Mouse (Mus musculus) T-cell, adult 66 days (primary cell): Measurements from ENCODE around the gene Zbtb48. TPM values are rescaled to one million over a fixed set of nuclear protein-coding genes. Genes with fewer than 3 reads are reported as not detected.

Experiments
- total RNA-seq, 2 experiments: library from RNA; stranded (reverse); gene quantifications; 3 replicates in 1 of 2; 4 replicates in 1 of 2; pipeline ENCODE4 v1.2.4; 2023

Gene Zbtb48
- total RNA-seq = 10 to 100 TPM; 16.7 to 21.6 TPM

DNA sequence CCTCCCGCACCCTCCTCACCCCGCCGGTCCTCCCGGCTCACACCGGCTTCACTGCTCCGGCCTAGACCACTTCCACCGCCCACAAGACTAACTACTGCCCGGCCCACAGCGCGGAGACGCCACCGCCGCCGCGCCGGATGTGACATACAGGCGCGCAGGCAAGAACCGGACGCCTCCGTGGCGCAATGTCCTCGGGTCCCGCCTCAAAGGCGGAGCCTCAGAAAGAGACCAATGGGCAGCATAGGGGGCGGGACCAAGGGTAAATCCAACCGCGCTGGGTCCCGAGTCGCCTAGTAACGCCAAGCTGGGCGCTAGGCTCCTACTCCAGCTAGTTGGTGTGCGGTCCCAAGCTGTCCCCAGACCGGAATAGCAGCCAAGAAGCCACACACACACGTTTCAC lies at the start of gene Zbtb48:
TSS of gene Zbtb48 (minus strand) at position 148 of the 400 bp plus-strand sequence.

DNA sequence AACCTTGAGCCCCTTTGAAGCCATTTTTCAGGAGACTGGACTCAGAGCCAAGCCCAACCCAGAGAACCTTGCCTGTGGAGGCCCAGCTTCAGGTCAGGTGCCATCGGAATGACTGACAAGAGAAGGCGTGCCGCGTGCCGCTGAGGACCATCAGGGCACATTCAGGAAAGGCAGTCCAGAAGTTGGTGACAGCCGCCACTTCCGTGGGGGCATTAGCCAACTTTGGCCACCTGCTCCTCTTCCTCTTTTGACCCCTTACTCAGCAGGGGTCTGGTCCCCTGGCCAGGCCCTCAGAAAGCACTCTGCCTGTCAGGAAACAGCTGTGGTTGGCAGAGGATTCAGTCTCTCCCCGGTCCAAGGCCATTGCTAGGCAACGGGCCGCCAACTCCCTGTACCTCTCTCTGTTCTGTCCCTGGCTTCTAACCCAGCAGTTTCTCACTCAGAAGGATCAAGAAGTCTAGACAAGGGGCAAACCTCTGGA lies 44.7 kb upstream of the Zbtb48 start, which contains the start of gene Plekhg5:
TSS of gene Plekhg5 (plus strand) at position 378 of the 481 bp plus-strand sequence.

DNA sequence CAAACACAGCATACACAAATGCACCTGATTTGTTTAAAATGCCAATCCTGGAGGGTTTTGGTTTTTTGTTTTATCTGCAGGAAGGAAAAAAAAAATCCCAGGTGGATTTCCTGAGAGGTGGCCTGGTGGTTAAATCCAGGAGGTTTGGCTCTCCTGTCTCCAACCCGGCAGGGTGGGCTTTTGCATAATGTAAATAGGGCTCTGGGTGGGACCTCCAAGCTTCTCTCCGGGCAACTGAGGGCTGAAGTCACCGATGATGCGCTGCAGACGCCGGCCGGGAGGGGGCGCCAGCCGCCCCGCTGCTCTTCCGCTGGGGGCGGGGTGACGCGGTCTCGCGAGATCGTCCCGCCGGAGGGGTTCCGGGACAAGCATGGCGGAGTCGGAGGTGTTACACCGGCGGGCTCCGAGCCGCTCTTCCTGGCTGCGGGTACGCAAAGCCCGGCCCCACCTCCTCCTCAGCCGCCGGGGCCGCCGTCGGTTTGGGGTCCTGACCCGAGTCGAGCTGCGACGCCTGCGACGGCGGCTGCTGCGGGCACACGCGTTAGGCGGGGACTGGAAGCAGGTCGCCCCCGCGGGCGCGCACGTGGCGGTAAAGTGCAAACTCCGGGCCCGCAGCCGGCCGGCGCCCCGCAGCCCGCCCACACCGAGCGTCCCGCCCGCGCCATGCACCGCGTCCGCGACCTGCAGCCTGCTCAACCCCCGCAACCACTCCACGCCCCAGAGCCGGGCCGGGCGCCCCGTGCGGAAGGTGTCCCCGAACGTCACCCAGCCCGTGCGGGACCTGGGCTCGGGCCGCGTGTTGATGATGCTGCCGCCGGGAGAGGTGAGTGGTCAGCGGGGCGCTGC lies 11.7 kb upstream of the Zbtb48 start, which contains the start of gene Nol9:
TSS of gene Nol9 (plus strand) at position 337 of the 846 bp plus-strand sequence.

DNA sequence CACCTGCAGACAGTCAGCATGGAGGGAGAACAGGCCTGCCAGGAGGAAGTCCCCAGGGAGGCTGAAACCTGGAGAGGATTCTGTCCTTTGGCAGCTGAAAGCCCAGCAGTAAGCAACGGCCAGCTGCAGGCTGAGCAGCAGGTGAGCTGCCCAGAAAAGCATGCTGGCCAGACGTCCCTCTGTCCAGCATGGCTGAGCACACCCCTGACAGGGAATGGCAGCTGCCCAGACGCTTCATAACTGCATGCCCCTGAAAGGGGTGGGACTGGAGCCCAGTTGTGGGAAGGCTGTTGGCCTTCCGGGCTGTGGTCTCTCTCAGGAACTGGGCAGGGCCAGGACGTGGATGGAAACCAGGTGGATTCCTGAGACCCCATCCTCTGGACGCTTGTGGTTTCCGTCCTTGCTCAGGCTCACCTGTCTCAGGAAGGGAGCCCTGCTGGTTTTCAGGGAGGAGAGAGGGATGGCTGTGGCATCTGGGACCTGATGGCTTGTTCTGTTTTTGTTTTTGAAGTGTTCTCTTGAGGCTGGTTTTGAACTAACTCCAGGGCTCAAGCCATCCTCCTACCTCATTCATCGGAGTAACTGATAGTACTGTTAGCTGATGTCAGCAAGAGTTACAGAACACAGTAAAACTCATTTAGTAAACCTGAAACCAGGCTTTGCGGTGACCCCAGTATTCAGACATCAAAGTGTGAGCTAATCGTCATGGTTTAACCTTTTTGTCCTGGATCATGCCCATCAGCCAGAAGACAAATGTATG lies 10.9 kb upstream of the Zbtb48 start, which contains the start of gene Tas1r1:
TSS of gene Tas1r1 (minus strand) at position 344 of the 760 bp plus-strand sequence.

GRCm38 (mm10) chr4:152008622-152009075 lies 18.8 kb downstream of the Zbtb48 start, which contains the start of gene Klhl21:
Gene Klhl21, plus strand, starts transcription at chr4:152008803.

GRCm38 (mm10) chr4:151996173-151996950 lies 31.1 kb downstream of the Zbtb48 start, which contains the start of gene Phf13:
Gene Phf13, minus strand, starts transcription at chr4:151996258.

DNA sequence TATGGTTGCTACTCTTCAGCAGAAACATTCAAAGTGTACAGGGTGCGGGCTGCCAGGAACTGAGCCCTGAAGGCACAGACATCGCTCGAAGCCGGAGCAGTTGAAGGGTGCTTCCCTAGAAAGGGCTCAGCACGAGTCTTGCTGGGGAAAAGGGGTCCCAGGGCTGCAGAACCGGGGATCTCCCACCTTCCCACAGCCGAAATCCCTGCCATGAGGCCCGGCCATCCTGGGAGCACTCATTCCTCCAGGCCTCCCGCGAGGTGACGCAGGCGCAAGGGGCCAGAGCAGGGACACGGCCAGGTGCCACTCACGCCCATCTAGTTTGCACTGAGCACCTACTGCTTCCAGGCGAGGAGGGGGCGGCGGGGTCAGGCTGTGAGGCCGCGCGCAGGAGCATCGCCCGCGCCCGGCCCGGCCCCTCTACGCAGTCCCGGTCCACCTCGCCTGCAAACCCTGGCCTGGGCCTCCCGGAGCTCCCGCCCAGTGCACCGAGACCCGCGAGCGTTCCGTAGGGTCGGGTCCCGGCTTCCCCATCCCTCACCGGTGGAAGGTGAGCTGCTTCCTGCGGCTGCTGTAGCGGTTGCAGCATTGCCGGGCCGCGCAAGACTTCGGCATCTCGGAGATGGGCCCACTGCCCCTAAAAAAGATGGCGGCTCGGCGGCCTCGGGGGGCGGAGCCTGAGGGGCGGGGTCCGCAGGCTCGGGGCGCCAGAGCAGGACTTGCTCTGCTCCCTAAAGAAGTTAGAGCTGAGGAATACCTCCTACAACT lies 38.9 kb downstream of the Zbtb48 start, which contains the start of gene Thap3:
TSS of gene Thap3 (minus strand) at position 656 of the 768 bp plus-strand sequence.

Other genes with a start within 250 kb of the Zbtb48 start
- gene Camta1, start 165.8 kb downstream of the Zbtb48 start, total RNA-seq = 10 to 100 TPM; 37.6 to 38.1 TPM
- 10 to 100 TPM; 54.1 to 56.7 TPM for gene Dnajc11, start 94.0 kb downstream of the Zbtb48 start, total RNA-seq
- gene Thap3, start 38.7 kb downstream of the Zbtb48 start, total RNA-seq = 10 to 100 TPM; 48.5 to 53.2 TPM
- gene Phf13, start 31.4 kb downstream of the Zbtb48 start, total RNA-seq = 10 to 100 TPM; 11.0 to 13.6 TPM
- 10 to 100 TPM; 31.3 to 31.8 TPM for gene Klhl21, start 18.9 kb downstream of the Zbtb48 start, total RNA-seq
- gene Tas1r1, start 10.9 kb upstream of the Zbtb48 start, total RNA-seq = not detected
- 10 to 100 TPM; 42.6 to 45.7 TPM for gene Nol9, start 11.7 kb upstream of the Zbtb48 start, total RNA-seq
- gene Plekhg5, start 44.8 kb upstream of the Zbtb48 start, total RNA-seq = 1 to 10 TPM; 3.5 to 4.1 TPM
- gene Tnfrsf25, start 88.3 kb upstream of the Zbtb48 start, total RNA-seq = 10 to 100 TPM; 25.5 to 32.1 TPM
- gene Espn, start 124.7 kb upstream of the Zbtb48 start, total RNA-seq = 1 to 10 TPM; 1.8 to 2.3 TPM
- gene Hes2, start 131.2 kb upstream of the Zbtb48 start, total RNA-seq = not detected
- 10 to 100 TPM; 14.4 to 24.5 TPM for gene Acot7, start 150.5 kb upstream of the Zbtb48 start, total RNA-seq
- under 1 TPM; 0.59 to 0.84 TPM for gene Gpr153, start 246.6 kb upstream of the Zbtb48 start, total RNA-seq